Mouse (Mus musculus) thymus, postnatal 4 days (tissue): ENCODE results near the gene Gbp2b.
"Not testable (repeated sequence)": the region's sequence is repeated elsewhere in the genome, so short reads cannot be mapped to it uniquely, and the experiment has no call there.

Experiments
- DNase-seq: peaks from one replicate; pipeline ENCODE4 v3.0.0; 2021

Gbp2b gene

GRCm38 (mm10) chr3:142594547-142594946 is at the start of gene Gbp2b:
Gene Gbp2b, plus strand, starts transcription at chr3:142594847.
- DNase-seq = no peak

GRCm38 (mm10) chr3:142546690-142547089 is 48.0 kb upstream of the Gbp2b start:
- DNase-seq = no peak

GRCm38 (mm10) chr3:142550052-142550676 is 44.5 kb upstream of the Gbp2b start:
- no peak for DNase-seq

GRCm38 (mm10) chr3:142554601-142555000 is 40.0 kb upstream of the Gbp2b start:
- no peak for DNase-seq

- DNase-seq = no peak
Measured at GRCm38 (mm10) chr3:142555623-142556022, 39.0 kb upstream of the Gbp2b start.

- no peak for DNase-seq
Measured at GRCm38 (mm10) chr3:142559632-142560228, 34.9 kb upstream of the Gbp2b start, which contains the start of gene Gbp3. Gene Gbp3, plus strand, starts transcription at chr3:142560026.

- DNase-seq = peak; percentile 93
Measured at GRCm38 (mm10) chr3:142560296-142560948, 34.2 kb upstream of the Gbp2b start.

GRCm38 (mm10) chr3:142561045-142561646 is 33.5 kb upstream of the Gbp2b start:
- no peak for DNase-seq

- DNase-seq = no peak
Measured at GRCm38 (mm10) chr3:142561666-142562065, 33.0 kb upstream of the Gbp2b start.

- not testable (repeated sequence) for DNase-seq
Measured at GRCm38 (mm10) chr3:142567490-142567889, 27.2 kb upstream of the Gbp2b start.

- DNase-seq = no peak
Measured at GRCm38 (mm10) chr3:142570738-142571137, 23.9 kb upstream of the Gbp2b start.

- no peak for DNase-seq
Measured at GRCm38 (mm10) chr3:142577108-142577507, 17.5 kb upstream of the Gbp2b start.

GRCm38 (mm10) chr3:142578342-142578741 is 16.3 kb upstream of the Gbp2b start:
- no peak for DNase-seq

- no peak for DNase-seq
Measured at GRCm38 (mm10) chr3:142583067-142583466, 11.6 kb upstream of the Gbp2b start.

- DNase-seq = no peak
Measured at GRCm38 (mm10) chr3:142587386-142587785, 7.3 kb upstream of the Gbp2b start.

- no peak for DNase-seq
Measured at GRCm38 (mm10) chr3:142588888-142589287, 5.8 kb upstream of the Gbp2b start.

GRCm38 (mm10) chr3:142590431-142591067 is 4.1 kb upstream of the Gbp2b start:
- DNase-seq = no peak

GRCm38 (mm10) chr3:142597923-142598322 is 3.3 kb downstream of the Gbp2b start:
- no peak for DNase-seq

- DNase-seq = no peak
Measured at GRCm38 (mm10) chr3:142601675-142602074, 7.0 kb downstream of the Gbp2b start.

- peak; percentile 10 for DNase-seq
Measured at GRCm38 (mm10) chr3:142618658-142619057, 24.0 kb downstream of the Gbp2b start.

- DNase-seq = peak; percentile 13
Measured at GRCm38 (mm10) chr3:142619606-142620005, 25.0 kb downstream of the Gbp2b start.

GRCm38 (mm10) chr3:142620111-142620955 is 25.7 kb downstream of the Gbp2b start, which contains the start of gene Gbp2:
Gene Gbp2, plus strand, starts transcription at chr3:142620602.
- peak; percentile 36 for DNase-seq
